ENCODE assay signal across 8 mouse cellular contexts in genomic region chr10:91166890-91167289, GRCm38 (mm10). TPM values are rescaled to one million over a fixed set of nuclear protein-coding genes. Genes with fewer than 3 reads are reported as not detected.
DNase-seq lines count a peak whose midpoint lies in the region; ATAC-seq and TF ChIP-seq lines count a peak whose summit lies in the region.

No protein-coding gene starts in this region.

- peak overlapping the region; percentile 28 for H3K9ac ChIP-seq in MEL (ENCODE audit: control insufficient read depth, low read depth, low read length, poor library complexity, severe bottlenecking)
- H3K9ac ChIP-seq in lung, embryonic 15.5 days: 0 out of 2 replicates have a peak overlapping the region, but pooled peaks have one; percentile 11

- TF ChIP-seq RAD21 in MEL (IDR thresholded peaks at IDR 0.05; ENCODE audit: low read depth, low read length): peak; percentile 36

- peak; percentile 31 to 41 for DNase-seq in adrenal gland, adult 18-20 months (ENCODE audit: low spot score in 2 of 2)
- DNase-seq in adrenal gland, adult 8-10 months: no peak
- DNase-seq in MEL (ENCODE audit: low read depth, low spot score): peak; percentile 85
- DNase-seq in embryo, embryonic 10.5 days (ENCODE audit: low spot score): peak; percentile 74
- peak; percentile 75 for DNase-seq in heart, embryonic 10.5 days (ENCODE audit: low spot score)
- DNase-seq in kidney, adult 8-10 months: peak; percentile 48 to 72
- peak; percentile 30 for DNase-seq in right cerebral cortex, postnatal 4 days

- 68% methylated on average over 5 of the region's 5 CpGs for WGBS in heart, embryonic 10.5 days
- WGBS in lung, embryonic 15.5 days: 36% methylated on average over 5 of the region's 5 CpGs

- peaks cover 31 to 61% of the 10 kb centered on the region in 2 experiments for H3K36me3 ChIP-seq in MEL (ENCODE audit: control insufficient read depth in 1 of 2, insufficient read depth in 2 of 2, low read length in 2 of 2)
- H3K36me3 ChIP-seq in heart, embryonic 10.5 days: peaks cover 49% of the 10 kb centered on the region
- H3K36me3 ChIP-seq in lung, embryonic 15.5 days: peaks cover 36% of the 10 kb centered on the region

- ATAC-seq in lung, embryonic 15.5 days (ENCODE audit: borderline replicate concordance, extremely low read depth, low FRiP score, low TSS enrichment): no peak

- H3K4me3 ChIP-seq in MEL (ENCODE audit: control insufficient read depth in 1 of 2, insufficient read depth in 1 of 2, low read depth in 2 of 2, low read length in 2 of 2): 0 out of 4 replicates have a peak overlapping the region, but pooled peaks of 1 of the 2 experiments have one; percentile 7
- H3K4me3 ChIP-seq in heart, embryonic 10.5 days: peak overlapping the region; percentile 89
- peak overlapping the region; percentile 97 for H3K4me3 ChIP-seq in lung, embryonic 15.5 days

- H3K27me3 ChIP-seq in MEL (ENCODE audit: control insufficient read depth in 1 of 2, insufficient read depth in 2 of 2, low read length in 2 of 2): no peaks in the 10 kb centered on the region
- H3K27me3 ChIP-seq in heart, embryonic 10.5 days (ENCODE audit: insufficient read depth, poor library complexity, severe bottlenecking): no peaks in the 10 kb centered on the region
- no peaks in the 10 kb centered on the region for H3K27me3 ChIP-seq in lung, embryonic 15.5 days

- no peak for TF ChIP-seq EP300 in MEL (IDR thresholded peaks at IDR 0.05; ENCODE audit: low read depth in 1 of 2, low read length in 2 of 2)

- peak; percentile 32 to 85 (median 67); a peak in 5 of 6 replicates for TF ChIP-seq CTCF in MEL (IDR thresholded peaks at IDR 0.05 in 2 of 3, conservative IDR thresholded peaks at IDR 0.05 in 1 of 3; ENCODE audit: control insufficient read depth in 1 of 3, insufficient read depth in 1 of 3, low read depth in 2 of 3, low read length in 3 of 3, poor library complexity in 1 of 3, severe bottlenecking in 1 of 3)

- no peaks in the 10 kb centered on the region for H3K9me3 ChIP-seq in MEL (replicated peaks; ENCODE audit: insufficient read depth, low read length)
- H3K9me3 ChIP-seq in heart, embryonic 10.5 days: no peaks in the 10 kb centered on the region
- H3K9me3 ChIP-seq in lung, embryonic 15.5 days: no peaks in the 10 kb centered on the region

- no peak for TF ChIP-seq POLR2A in MEL (IDR thresholded peaks at IDR 0.05; ENCODE audit: control insufficient read depth in 1 of 2, insufficient read depth in 1 of 2, low read depth in 1 of 2, low read length in 2 of 2, poor library complexity in 1 of 2)

- peak overlapping the region; percentile 60 for H3K4me2 ChIP-seq in lung, embryonic 15.5 days

- H3K79me2 ChIP-seq in MEL (ENCODE audit: control insufficient read depth, insufficient read depth, low read length, poor library complexity): peaks cover 67% of the 10 kb centered on the region

- H3K27ac ChIP-seq in MEL (ENCODE audit: control insufficient read depth, low read depth, low read length): no peak overlapping the region
- peak overlapping the region; percentile 69; the same call in 1 of the 2 replicates for H3K27ac ChIP-seq in heart, embryonic 10.5 days
- peak overlapping the region; percentile 42; the same call in 1 of the 2 replicates for H3K27ac ChIP-seq in lung, embryonic 15.5 days

- H3K4me1 ChIP-seq in MEL (ENCODE audit: control insufficient read depth in 1 of 2, insufficient read depth in 2 of 2, low read length in 2 of 2): peaks cover 40% of the 10 kb centered on the region in 2 experiments
- peaks cover 18% of the 10 kb centered on the region; the same call in 1 of the 2 replicates for H3K4me1 ChIP-seq in heart, embryonic 10.5 days
- peaks cover 31% of the 10 kb centered on the region for H3K4me1 ChIP-seq in lung, embryonic 15.5 days

TF ChIP-seq in MEL, 35 proteins besides CTCF, POLR2A, EP300 and RAD21:
- TF ChIP-seq SMC3 (IDR thresholded peaks at IDR 0.05; ENCODE audit: low read depth, low read length) (peak; percentile 36), ZC3H11A (IDR thresholded peaks at IDR 0.05; ENCODE audit: low read depth, low read length) (no peak), SIN3A (IDR thresholded peaks at IDR 0.05; ENCODE audit: low read length) (peak; percentile 47; the same call in 1 of the 2 replicates), BHLHE40 (IDR thresholded peaks at IDR 0.05; ENCODE audit: borderline replicate concordance, low read depth, low read length) (no peak), CHD1 (IDR thresholded peaks at IDR 0.05; ENCODE audit: low read depth, low read length) (no peak), TCF12 (IDR thresholded peaks at IDR 0.05; ENCODE audit: low read depth, low read length) (no peak), CHD2 (IDR thresholded peaks at IDR 0.05; ENCODE audit: low read length) (no peak), JUND (IDR thresholded peaks at IDR 0.05; ENCODE audit: low read depth, low read length) (no peak), E2F4 (IDR thresholded peaks at IDR 0.05; ENCODE audit: borderline replicate concordance, low read depth, low read length) (no peak), MXI1 (IDR thresholded peaks at IDR 0.05; ENCODE audit: low read depth, low read length) (peak; percentile 48; the same call in 1 of the 2 replicates), TBP (IDR thresholded peaks at IDR 0.05; ENCODE audit: low read depth, low read length) (0 out of 2 replicates have a peak, but pooled peaks have one; percentile 18), RCOR1 (IDR thresholded peaks at IDR 0.05; ENCODE audit: low read depth, low read length) (no peak), MAZ (IDR thresholded peaks at IDR 0.05; ENCODE audit: low read depth, low read length) (no peak)

RNA-seq across cellular contexts. Expression of gene Tmpo, which starts 14.2 kb away (rescaled TPM):
- 10 to 100 TPM; 80.3 to 89.6 TPM for total RNA-seq in adrenal gland, adult 18-20 months (2021)
- 100 to 1,000 TPM in 2 of 4 experiments, 10 to 100 TPM in 2; 81.5 to 150 (median 108) TPM for total RNA-seq in adrenal gland, adult 8-10 months (2022)
- total RNA-seq in MEL (2012; rRNA removed): 211 and 225 TPM in 2 replicates
- polyA plus RNA-seq in MEL (2012; ENCODE audit: insufficient read depth in 1 of 2, insufficient read length in 2 of 2, low read depth in 1 of 2, low replicate concordance in 2 of 2, missing spikeins in 1 of 2): 100 to 1,000 TPM; 215 to 219 TPM
- 142 and 192 TPM in 2 replicates for polyA plus RNA-seq in heart, embryonic 10.5 days (2016; fragmentation: Nextera tagmentation; extraction: Ambion mirVana)
- 263 and 267 TPM in 2 replicates for polyA plus RNA-seq in lung, embryonic 15.5 days (2015; fragmentation: Nextera tagmentation; extraction: Ambion mirVana)

RNA-seq across cellular contexts. Expression of gene Slc25a3, which starts 43.0 kb away (rescaled TPM):
- 1,000 to 10,000 TPM; 1,418 to 2,058 TPM for total RNA-seq in adrenal gland, adult 18-20 months (2021)
- total RNA-seq in adrenal gland, adult 8-10 months (2022): 1,000 to 10,000 TPM in 2 of 4 experiments, 100 to 1,000 TPM in 2; 882 to 1,292 (median 1,071) TPM
- 497 and 556 TPM in 2 replicates for total RNA-seq in MEL (2012; rRNA removed)
- polyA plus RNA-seq in MEL (2012; ENCODE audit: insufficient read depth in 1 of 2, insufficient read length in 2 of 2, low read depth in 1 of 2, low replicate concordance in 2 of 2, missing spikeins in 1 of 2): 100 to 1,000 TPM; 368 to 868 TPM
- polyA plus RNA-seq in heart, embryonic 10.5 days (2016; fragmentation: Nextera tagmentation; extraction: Ambion mirVana): 602 and 803 TPM in 2 replicates
- 417 and 419 TPM in 2 replicates for polyA plus RNA-seq in lung, embryonic 15.5 days (2015; fragmentation: Nextera tagmentation; extraction: Ambion mirVana)
